Mouse (Mus musculus) forebrain, embryonic 12.5 days (tissue): Measurements from ENCODE around the gene Ccdc85a. TPM values are rescaled to one million over a fixed set of nuclear protein-coding genes. Genes with fewer than 3 reads are reported as not detected.
"Not testable (repeated sequence)": the region's sequence is repeated elsewhere in the genome, so short reads cannot be mapped to it uniquely, and the experiment has no call there.

Experiments
- ATAC-seq: fragments of 200-750 bp; cut with Nextera tagmentation; 2 replicates; pipeline ENCODE4 v1.8.0; 2017; ENCODE audit warnings: moderate TSS enrichment; ENCODE audit not compliant: low FRiP score
- H3K27ac ChIP-seq: fragments of 300-500 bp; sonication (generic); 2 replicates; pipeline ENCODE4 v1.5.1; 2016; ENCODE audit warnings: mild to moderate bottlenecking
- H3K27me3 ChIP-seq: fragments of 300-500 bp; sonication (generic); 2 replicates; pipeline ENCODE4 v1.6.1; 2016; ENCODE audit warnings: mild to moderate bottlenecking
- H3K36me3 ChIP-seq: fragments of 300-500 bp; sonication (generic); replicated peaks from 2 replicates; pipeline ENCODE4 v1.6.1; 2016; ENCODE audit warnings: mild to moderate bottlenecking
- H3K4me1 ChIP-seq: fragments of 300-500 bp; sonication (generic); 2 replicates; pipeline ENCODE4 v1.6.1; 2016
- H3K4me2 ChIP-seq: fragments of 300-500 bp; sonication (generic); 2 replicates; pipeline ENCODE4 v1.6.1; 2016; ENCODE audit warnings: mild to moderate bottlenecking, moderate library complexity
- H3K4me3 ChIP-seq: fragments of 300-500 bp; sonication (generic); replicated peaks from 2 replicates; pipeline ENCODE4 v1.5.1; 2016; ENCODE audit warnings: mild to moderate bottlenecking
- H3K9ac ChIP-seq: fragments of 300-500 bp; sonication (generic); 2 replicates; pipeline ENCODE4 v1.6.1; 2016; ENCODE audit warnings: mild to moderate bottlenecking
- H3K9me3 ChIP-seq: fragments of 300-500 bp; sonication (generic); 2 replicates; pipeline ENCODE4 v1.6.1; 2016
- WGBS: fragments of 180-500 bp; shearing (Covaris S2); methylation state at CpG from one replicate; pipeline ENCODE4 v1.1.7; 2016; 5-methylcytosine and 5-hydroxymethylcytosine counted together
- polyA plus RNA-seq: library from polyadenylated mRNA; unstranded; fragments of >200 nt; fragmentation: Nextera tagmentation; extraction: Ambion mirVana; gene quantifications from 2 replicates; pipeline ENCODE4 v1.2.1, GENCODE M21; 2016

Ccdc85a gene
- polyA plus RNA-seq, 1 experiment from 2014 or later, result 5.8 TPM

DNA sequence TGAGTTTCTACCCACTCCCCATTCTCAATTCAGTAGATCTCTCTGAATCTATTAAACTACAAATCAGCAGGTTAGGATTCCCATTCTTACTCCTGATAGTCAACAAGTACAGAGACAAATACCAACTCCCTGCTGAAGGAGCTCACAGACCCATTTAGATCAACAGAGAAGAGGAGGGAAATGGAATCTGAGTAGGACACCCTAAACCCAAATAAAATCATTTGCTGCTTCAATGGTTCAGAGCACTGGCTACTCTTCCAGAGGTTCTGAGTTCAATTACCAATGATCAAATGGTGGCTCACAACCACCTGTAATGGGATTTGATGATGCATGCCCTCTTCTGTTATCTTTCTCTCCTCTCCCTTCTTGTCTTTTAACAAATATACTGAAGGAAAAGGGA is 82.9 kb downstream of the Ccdc85a start:
- ATAC-seq, result no peak
- Histone ChIP-seq H3K36me3 (no peaks in the 10 kb centered on the region), H3K4me1 (no peaks in the 10 kb centered on the region)

DNA sequence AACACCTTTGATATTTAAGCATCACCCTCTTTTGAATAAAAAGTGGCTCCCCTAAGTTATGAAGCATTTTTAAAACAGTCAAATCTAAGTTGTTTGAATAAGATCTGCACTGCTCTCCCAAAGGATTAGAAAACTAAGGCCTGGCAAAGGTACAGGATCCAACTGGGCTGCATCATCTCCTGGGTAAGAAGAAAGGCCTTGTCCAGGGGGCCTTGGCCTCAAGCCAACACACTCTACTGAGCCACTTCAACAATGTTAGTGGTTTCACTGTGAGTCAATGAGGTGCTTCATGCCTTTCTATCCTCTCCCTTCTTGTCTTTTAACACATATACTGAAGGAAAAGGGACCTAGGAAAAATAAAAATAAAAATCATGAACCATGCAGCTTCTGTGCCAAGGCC is 87.1 kb downstream of the Ccdc85a start:
- ATAC-seq, result no peak
- H3K27ac ChIP-seq, result no peak overlapping the region
- no peaks in the 10 kb centered on the region for H3K27me3 ChIP-seq
- H3K4me2 ChIP-seq, result no peak overlapping the region
- no peaks in the 10 kb centered on the region for H3K9me3 ChIP-seq
- no peak overlapping the region for H3K4me3 ChIP-seq
- no peaks in the 10 kb centered on the region for H3K4me1 ChIP-seq
- no peaks in the 10 kb centered on the region for H3K36me3 ChIP-seq
- H3K9ac ChIP-seq, result no peak overlapping the region

More for the DNA sequence above, 82.9 kb downstream of the Ccdc85a start:
- no peak overlapping the region for H3K4me2 ChIP-seq
- H3K27me3 ChIP-seq, result no peaks in the 10 kb centered on the region
- no peaks in the 10 kb centered on the region for H3K9me3 ChIP-seq
- H3K4me3 ChIP-seq, result no peak overlapping the region
- H3K27ac ChIP-seq, result no peak overlapping the region
- no peak overlapping the region for H3K9ac ChIP-seq

DNA sequence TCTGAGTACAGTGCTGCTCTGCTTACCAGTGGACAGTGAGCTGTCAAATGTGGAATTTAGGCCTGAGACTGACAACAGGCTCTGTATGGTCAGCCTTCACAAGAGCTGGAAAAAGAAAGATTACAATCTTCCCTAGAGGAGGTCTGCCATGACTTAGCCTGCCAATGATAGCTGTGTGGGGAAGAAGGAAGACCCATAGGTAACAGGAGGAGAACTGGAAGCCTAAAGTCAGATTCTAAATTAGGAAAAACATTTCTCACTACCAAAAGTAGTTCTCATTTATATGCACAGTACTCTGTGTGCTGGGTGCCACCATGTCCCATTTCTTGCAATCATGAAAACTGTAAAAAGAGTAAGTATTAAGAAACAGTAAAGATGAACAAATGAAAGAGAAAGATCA is 90.8 kb downstream of the Ccdc85a start:
- Histone ChIP-seq H3K36me3 (no peaks in the 10 kb centered on the region), H3K4me3 (no peak overlapping the region), H3K9ac (no peak overlapping the region), H3K4me2 (no peak overlapping the region), H3K9me3 (no peaks in the 10 kb centered on the region), H3K4me1 (no peaks in the 10 kb centered on the region), H3K27ac (no peak overlapping the region), H3K27me3 (no peaks in the 10 kb centered on the region)
- ATAC-seq, result no peak

DNA sequence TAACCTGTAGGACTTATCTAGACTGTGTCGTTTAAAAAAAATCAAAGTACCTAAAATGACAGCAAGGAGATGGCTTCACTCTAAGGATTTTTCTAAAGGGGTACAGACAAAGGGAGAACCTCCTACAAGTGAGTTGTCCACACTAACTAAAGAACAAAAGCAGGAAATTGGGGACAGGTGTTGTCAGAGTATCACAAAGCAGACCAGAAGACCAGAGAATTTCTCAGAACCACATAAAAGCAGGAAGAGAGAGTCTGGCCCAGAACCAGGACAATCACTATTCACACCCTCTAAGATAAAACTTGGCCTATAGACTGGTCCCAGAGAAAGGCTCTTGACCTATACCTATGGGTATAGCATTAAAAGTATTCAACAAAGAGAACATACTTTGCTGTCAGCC is 92.8 kb downstream of the Ccdc85a start:
- Histone ChIP-seq H3K9me3 (no peaks in the 10 kb centered on the region), H3K4me3 (no peak overlapping the region), H3K4me2 (no peak overlapping the region), H3K36me3 (no peaks in the 10 kb centered on the region), H3K27ac (no peak overlapping the region), H3K27me3 (no peaks in the 10 kb centered on the region), H3K4me1 (no peaks in the 10 kb centered on the region), H3K9ac (no peak overlapping the region)
- WGBS, result 89% methylated on average over 1 of the region's 1 CpGs
- ATAC-seq, result no peak

DNA sequence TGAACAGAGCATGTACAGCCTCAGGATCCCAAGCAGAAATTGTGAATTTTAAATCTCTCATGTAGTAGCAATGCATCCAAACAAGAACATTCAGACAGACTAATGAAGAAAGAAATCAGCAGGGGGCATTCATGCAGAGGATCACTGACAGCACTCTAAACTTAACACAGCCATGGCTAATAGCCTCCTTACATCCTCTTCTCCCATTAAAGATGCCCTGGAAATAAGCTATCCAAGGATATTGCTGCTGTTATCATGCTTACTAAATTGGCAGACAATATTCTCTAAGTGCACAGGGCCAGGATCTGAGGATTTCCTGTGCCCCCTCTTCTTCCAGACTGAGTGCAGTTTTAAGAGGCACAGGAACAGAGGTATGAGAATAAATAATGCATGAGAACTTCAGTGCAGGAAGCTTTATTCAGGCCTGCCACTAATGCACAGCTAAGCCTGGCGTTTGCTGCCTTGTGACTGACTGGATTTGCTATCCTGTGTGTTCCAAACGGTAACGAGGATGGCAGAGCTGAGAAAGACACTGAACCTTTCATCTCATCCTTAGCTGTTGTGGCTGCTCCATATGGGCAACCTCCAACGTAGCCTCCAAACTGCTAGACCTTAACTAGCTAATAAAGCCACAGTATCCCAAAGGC is 99.9 kb downstream of the Ccdc85a start:
- Histone ChIP-seq H3K4me3 (no peak overlapping the region), H3K4me1 (peaks cover 8% of the 10 kb centered on the region; the same call in 1 of the 2 replicates), H3K27me3 (no peaks in the 10 kb centered on the region), H3K36me3 (no peaks in the 10 kb centered on the region), H3K27ac (no peak overlapping the region), H3K4me2 (no peak overlapping the region), H3K9me3 (no peaks in the 10 kb centered on the region), H3K9ac (no peak overlapping the region)
- WGBS, result 29% methylated on average over 4 of the region's 4 CpGs
- peak; percentile 39; the same call in 1 of the 2 replicates for ATAC-seq

DNA sequence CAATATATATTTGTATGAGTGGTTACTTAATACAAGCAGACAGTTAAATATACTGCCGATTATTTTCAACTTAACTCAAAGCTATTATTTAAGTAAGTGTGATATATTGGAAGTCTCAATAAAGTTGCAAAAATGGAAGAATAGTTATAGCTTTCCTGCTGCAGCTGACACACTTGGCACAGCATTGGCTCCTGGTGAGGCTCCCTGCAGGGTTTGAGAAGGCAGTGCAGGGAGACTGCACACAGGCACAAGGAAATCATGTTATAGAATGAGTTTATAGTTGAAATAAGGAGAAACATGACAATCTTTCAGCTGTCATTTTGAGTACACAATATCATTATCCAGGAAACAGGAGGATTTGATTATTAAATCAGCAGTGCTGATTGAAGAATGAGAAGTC is 107.0 kb downstream of the Ccdc85a start:
- Histone ChIP-seq H3K4me2 (no peak overlapping the region), H3K4me3 (no peak overlapping the region), H3K9ac (no peak overlapping the region), H3K36me3 (no peaks in the 10 kb centered on the region), H3K27me3 (no peaks in the 10 kb centered on the region), H3K9me3 (no peaks in the 10 kb centered on the region), H3K4me1 (no peaks in the 10 kb centered on the region), H3K27ac (no peak overlapping the region)
- ATAC-seq, result no peak
- WGBS, result 96% methylated on average over 1 of the region's 1 CpGs

DNA sequence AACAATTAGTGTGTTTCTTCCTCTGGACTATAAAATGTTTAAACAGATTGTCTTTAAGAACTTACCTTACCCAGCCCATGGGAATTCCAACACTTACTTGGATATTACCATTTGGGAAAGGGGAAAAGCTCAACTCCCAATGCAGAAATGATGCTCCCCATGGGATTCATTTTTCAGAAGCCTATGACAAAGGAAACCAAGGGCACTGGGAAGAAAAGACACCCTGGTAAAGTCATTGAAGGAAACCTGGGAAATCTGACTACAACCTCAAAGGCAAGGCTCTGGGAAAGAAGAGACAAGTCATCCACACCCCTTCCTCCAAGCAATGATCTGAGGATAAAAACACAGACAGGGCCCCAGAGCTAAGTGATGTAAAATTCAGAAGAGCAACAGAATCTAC is 118.4 kb downstream of the Ccdc85a start:
- ATAC-seq, result no peak
- H3K9ac ChIP-seq, result no peak overlapping the region

DNA sequence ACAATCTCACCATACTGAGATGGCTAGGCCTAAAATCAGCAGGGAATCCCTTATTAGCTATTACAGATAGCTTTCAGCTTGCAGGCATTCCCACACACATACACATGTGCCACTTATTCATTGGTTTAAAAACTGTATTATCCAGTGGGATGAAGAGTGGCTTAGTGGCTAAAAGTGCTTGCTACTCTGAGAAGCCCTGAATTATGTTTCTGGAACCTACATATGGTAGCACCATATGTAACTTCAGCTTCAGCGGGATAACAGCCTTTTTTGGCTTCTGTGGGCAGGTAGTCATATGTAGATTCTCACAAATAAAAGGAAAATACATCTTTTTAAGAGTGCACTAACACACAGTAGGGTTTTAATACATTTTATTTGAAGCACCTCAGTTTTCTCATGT is 119.2 kb downstream of the Ccdc85a start:
- Histone ChIP-seq H3K4me1 (no peaks in the 10 kb centered on the region), H3K4me3 (no peak overlapping the region), H3K9ac (no peak overlapping the region), H3K4me2 (no peak overlapping the region), H3K36me3 (no peaks in the 10 kb centered on the region), H3K27me3 (no peaks in the 10 kb centered on the region), H3K27ac (no peak overlapping the region), H3K9me3 (no peaks in the 10 kb centered on the region)
- ATAC-seq, result no peak
- WGBS, result 91% methylated on average over 1 of the region's 1 CpGs

More for the DNA sequence above, 118.4 kb downstream of the Ccdc85a start:
- Histone ChIP-seq H3K4me2 (no peak overlapping the region), H3K4me1 (no peaks in the 10 kb centered on the region), H3K9me3 (no peaks in the 10 kb centered on the region), H3K27me3 (no peaks in the 10 kb centered on the region), H3K27ac (no peak overlapping the region), H3K36me3 (no peaks in the 10 kb centered on the region), H3K4me3 (no peak overlapping the region)

DNA sequence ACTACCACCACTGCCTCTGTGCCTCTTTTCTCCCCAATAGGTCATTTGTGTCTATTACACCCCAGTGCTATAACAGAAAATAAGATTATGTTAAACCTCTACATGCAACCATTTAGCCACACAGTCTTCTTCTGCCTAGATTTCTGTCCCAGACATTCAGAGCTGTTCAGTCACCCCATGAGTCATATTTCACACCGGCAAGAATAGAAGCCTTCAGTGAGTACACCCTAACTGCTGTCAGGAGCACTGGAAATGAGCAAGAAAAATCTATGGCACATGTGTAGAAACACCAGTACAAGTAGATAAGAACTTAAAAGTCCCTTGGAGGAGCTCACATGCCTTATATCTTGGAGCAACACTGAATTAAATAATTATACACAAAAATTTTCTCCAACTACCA is 125.0 kb downstream of the Ccdc85a start:
- Histone ChIP-seq H3K27ac (no peak overlapping the region), H3K4me1 (no peaks in the 10 kb centered on the region), H3K9ac (no peak overlapping the region), H3K9me3 (no peaks in the 10 kb centered on the region), H3K4me3 (no peak overlapping the region), H3K27me3 (no peaks in the 10 kb centered on the region), H3K36me3 (no peaks in the 10 kb centered on the region), H3K4me2 (no peak overlapping the region)
- ATAC-seq, result no peak
- 84% methylated on average over 1 of the region's 1 CpGs for WGBS

DNA sequence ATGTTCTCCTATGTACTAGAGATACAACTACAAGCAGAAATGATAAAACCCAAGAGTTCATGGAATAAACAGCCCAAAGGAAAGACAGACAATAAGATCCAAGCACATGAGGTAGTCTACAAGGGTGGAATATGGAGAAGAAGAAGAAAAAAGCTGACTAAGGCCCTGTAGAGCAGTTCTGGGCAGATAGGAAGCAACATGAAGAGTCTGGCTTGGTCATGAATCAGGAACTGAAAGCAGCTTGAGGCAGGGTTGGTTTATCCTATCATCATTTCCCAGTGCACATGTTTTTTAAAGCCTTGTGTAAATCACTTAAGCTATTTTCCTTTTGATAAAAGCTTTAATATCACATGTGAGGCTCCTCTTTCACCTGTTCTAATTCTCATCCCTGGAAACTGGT is 144.2 kb downstream of the Ccdc85a start:
- no peaks in the 10 kb centered on the region for H3K27me3 ChIP-seq
- no peak overlapping the region for H3K4me2 ChIP-seq
- H3K36me3 ChIP-seq, result no peaks in the 10 kb centered on the region
- no peak overlapping the region for H3K27ac ChIP-seq
- no peak overlapping the region for H3K9ac ChIP-seq
- ATAC-seq, result no peak
- H3K4me1 ChIP-seq, result no peaks in the 10 kb centered on the region
- no peaks in the 10 kb centered on the region for H3K9me3 ChIP-seq
- H3K4me3 ChIP-seq, result no peak overlapping the region

DNA sequence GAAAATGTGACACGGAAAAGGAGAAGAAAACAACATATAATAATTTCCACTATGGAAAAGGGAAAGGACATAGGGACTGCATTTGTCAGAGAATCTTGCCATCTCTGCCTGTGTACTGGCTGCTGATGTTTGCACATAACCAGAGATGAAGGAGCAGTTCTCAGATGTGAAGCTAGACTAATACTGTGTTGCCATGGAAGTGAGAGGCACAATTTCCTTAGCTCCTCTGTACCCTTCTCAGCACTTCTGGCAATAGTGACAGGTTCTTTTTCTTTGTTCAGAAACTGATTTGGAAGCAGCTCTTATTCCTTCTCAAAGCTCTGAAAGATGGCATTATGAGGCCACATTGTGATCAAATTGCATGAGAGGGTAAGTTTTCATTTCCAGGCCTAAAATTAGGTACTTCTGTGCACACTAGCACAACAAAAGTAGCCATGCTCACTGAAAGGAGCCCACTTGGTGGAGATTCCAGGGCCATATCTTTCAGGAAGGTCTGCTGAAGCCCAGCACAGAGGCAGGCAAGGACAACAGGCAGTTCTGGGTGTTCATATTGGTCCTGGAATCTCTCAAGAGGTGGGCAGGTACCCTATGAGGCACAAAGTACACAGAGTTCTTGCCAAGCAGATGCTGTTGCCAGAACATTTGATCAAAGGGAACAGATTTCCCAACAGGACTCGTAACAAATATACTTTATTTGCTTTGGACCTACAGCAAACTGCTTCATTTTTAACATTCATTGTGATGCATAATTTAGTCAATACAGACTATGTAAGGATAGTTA is 161.5 kb downstream of the Ccdc85a start:
- ATAC-seq, result no peak
- no peaks in the 10 kb centered on the region for H3K4me1 ChIP-seq
- H3K27ac ChIP-seq, result no peak overlapping the region
- H3K4me3 ChIP-seq, result no peak overlapping the region
- H3K9ac ChIP-seq, result no peak overlapping the region
- no peak overlapping the region for H3K4me2 ChIP-seq
- H3K27me3 ChIP-seq, result no peaks in the 10 kb centered on the region
- H3K36me3 ChIP-seq, result no peaks in the 10 kb centered on the region
- WGBS, result 91% methylated on average over 2 of the region's 2 CpGs
- no peaks in the 10 kb centered on the region for H3K9me3 ChIP-seq

DNA sequence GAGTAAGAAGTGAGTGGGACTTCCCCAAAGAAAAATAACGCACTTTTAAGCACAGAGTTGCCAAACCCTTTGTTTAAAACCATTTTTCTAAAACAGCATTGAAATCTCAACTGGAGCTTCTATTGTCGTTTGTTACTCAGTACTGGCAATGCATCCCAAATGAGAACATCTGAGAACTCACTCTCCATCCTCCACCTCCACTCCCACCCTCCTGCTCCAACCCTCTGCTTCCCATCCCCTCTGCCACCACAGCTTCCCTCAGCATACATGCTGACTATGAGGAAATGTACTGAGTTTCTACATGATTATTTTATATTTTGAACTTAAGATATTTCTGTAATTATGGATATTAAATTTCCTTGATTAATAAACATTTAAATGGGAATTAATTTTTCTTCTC is 168.3 kb downstream of the Ccdc85a start:
- 65% methylated on average over 2 of the region's 2 CpGs for WGBS
- H3K4me2 ChIP-seq, result no peak overlapping the region
- no peak overlapping the region for H3K27ac ChIP-seq
- H3K9ac ChIP-seq, result no peak overlapping the region
- H3K9me3 ChIP-seq, result no peaks in the 10 kb centered on the region
- no peak overlapping the region for H3K4me3 ChIP-seq
- no peaks in the 10 kb centered on the region for H3K4me1 ChIP-seq
- no peaks in the 10 kb centered on the region for H3K27me3 ChIP-seq
- no peaks in the 10 kb centered on the region for H3K36me3 ChIP-seq
- no peak for ATAC-seq

DNA sequence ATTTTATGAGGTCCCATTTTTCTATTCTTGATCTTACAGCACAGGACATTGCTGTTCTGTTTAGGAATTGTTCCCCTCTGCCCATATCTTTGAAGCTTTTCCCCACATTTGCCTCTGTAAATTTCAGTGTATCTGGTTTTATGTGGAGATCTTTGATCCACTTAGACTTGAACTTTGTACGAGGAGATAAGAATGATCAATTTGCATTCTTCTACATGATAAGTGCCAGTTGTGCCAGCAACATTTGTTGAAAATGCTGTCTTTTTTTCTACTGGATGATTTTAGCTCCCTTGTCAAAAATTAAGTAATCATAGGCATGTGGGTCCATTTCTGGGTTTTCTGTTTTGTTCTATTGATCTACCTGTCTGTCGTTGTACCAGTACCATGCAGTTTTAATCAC is 174.2 kb downstream of the Ccdc85a start:
- 88% methylated on average over 2 of the region's 2 CpGs for WGBS

More for the DNA sequence above, 174.2 kb downstream of the Ccdc85a start:
- ATAC-seq, H3K27ac ChIP-seq, H3K27me3 ChIP-seq, H3K9me3 ChIP-seq, H3K4me1 ChIP-seq, H3K4me2 ChIP-seq, H3K4me3 ChIP-seq, H3K36me3 ChIP-seq, H3K9ac ChIP-seq: not testable (repeated sequence)
